Mouse (Mus musculus): ENCODE data around the gene Zswim3.

DNA sequence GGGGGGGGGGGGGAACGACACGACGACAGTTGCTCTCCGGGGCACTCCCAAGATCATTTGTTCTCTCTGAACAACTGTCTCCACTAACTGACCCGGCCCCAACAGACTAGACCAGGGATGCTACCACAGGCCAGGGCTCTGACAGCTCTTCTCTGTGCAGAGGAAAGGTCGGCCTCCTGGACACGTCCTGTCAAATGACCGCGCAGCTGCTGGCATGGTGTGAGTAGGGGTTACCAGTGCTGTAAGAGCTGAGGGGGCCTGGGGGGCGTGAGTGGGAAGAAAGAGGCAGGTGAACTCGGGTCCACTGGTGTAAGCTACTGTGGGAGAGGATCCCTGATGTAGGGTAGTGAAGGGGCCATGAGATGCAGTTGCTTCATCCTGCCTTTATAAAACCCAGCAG lies 47.1 kb upstream of the Zswim3 start:
- TF ChIP-seq POLR2A (IDR thresholded peaks at IDR 0.05; ENCODE audit: control insufficient read depth in 1 of 2, insufficient read depth in 1 of 2, low read depth in 1 of 2, low read length in 2 of 2, poor library complexity in 1 of 2) (no peak), CTCF (IDR thresholded peaks at IDR 0.05 in 2 of 3, conservative IDR thresholded peaks at IDR 0.05 in 1 of 3; ENCODE audit: control insufficient read depth in 1 of 3, insufficient read depth in 1 of 3, low read depth in 2 of 3, low read length in 3 of 3, poor library complexity in 1 of 3, severe bottlenecking in 1 of 3) (no peak), EP300 (IDR thresholded peaks at IDR 0.05; ENCODE audit: low read depth in 1 of 2, low read length in 2 of 2) (no peak), ELF1 (IDR thresholded peaks at IDR 0.05; ENCODE audit: low read depth, low read length) (no peak), SMC3 (IDR thresholded peaks at IDR 0.05; ENCODE audit: low read depth, low read length) (no peak), ETS1 (IDR thresholded peaks at IDR 0.05; ENCODE audit: low read depth, low read length) (no peak), GABPA (IDR thresholded peaks at IDR 0.05; ENCODE audit: low read depth, low read length) (no peak), HCFC1 (IDR thresholded peaks at IDR 0.05; ENCODE audit: low read depth, low read length) (no peak), ZMIZ1 (IDR thresholded peaks at IDR 0.05; ENCODE audit: low read depth, low read length) (no peak), E2F4 (IDR thresholded peaks at IDR 0.05; ENCODE audit: borderline replicate concordance, low read depth, low read length) (no peak), MAX (IDR thresholded peaks at IDR 0.05; ENCODE audit: low read length) (no peak), RCOR1 (IDR thresholded peaks at IDR 0.05; ENCODE audit: low read depth, low read length) (no peak)

All from MEL (cell line).